Mouse (Mus musculus) c-Kit-negative CD71-positive TER-119-positive erythroid progenitor cells, embryonic 14.5 days (primary cell): ENCODE data around the gene Krt80.
"Not testable (repeated sequence)": the region's sequence is repeated elsewhere in the genome, so short reads cannot be mapped to it uniquely, and the experiment has no call there.

Experiments used
- DNase-seq: peaks from one replicate; pipeline ENCODE4 v3.0.0-alpha.2; 2013; ENCODE audit warnings: low read depth, low spot score

Krt80 gene

DNA sequence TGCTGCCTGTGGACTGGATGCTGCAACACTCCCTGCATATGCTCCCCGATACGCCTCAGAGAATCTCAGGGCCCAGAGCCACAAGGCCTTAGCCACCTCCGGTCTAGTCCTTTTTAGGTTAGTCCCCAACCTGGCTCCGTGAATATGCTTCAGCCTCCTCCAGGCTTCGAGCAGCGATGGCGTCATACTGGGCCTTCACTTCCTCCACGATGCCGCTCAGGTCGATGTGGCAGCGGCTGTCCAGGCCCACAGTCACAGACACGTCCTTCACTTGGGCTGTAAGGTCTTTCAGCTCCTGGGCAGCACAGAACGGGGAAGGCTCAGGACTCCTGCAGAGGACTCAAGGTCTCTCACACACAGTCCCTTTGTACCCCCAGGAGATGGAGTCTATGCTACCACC lies 17.9 kb downstream of the Krt80 start:
- no peak for DNase-seq

- no peak for DNase-seq
Measured at GRCm38 (mm10) chr15:101341797-101342515, 28.0 kb downstream of the Krt80 start.

GRCm38 (mm10) chr15:101339537-101339936 lies 30.4 kb downstream of the Krt80 start:
- DNase-seq = peak; percentile 26

DNA sequence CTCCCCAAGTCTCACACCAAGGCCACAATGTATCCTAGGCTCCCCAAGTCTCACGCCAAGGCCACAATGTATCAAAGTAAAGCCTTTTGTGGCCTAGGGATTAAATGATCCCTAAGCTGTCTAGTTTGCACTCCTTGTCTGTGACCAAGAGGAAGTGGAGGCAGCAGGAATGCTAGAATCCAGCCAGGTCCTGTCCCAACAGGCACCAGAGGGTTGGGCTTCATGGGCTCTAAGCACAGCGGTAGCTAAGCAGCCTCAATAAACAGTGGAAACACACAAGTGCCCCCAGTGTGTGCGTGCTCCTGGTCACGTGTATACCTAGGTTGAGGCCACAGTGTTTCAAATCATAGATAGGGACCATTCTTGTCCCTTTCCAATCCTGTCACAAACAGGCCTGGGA lies 31.6 kb downstream of the Krt80 start:
- DNase-seq = no peak

DNA sequence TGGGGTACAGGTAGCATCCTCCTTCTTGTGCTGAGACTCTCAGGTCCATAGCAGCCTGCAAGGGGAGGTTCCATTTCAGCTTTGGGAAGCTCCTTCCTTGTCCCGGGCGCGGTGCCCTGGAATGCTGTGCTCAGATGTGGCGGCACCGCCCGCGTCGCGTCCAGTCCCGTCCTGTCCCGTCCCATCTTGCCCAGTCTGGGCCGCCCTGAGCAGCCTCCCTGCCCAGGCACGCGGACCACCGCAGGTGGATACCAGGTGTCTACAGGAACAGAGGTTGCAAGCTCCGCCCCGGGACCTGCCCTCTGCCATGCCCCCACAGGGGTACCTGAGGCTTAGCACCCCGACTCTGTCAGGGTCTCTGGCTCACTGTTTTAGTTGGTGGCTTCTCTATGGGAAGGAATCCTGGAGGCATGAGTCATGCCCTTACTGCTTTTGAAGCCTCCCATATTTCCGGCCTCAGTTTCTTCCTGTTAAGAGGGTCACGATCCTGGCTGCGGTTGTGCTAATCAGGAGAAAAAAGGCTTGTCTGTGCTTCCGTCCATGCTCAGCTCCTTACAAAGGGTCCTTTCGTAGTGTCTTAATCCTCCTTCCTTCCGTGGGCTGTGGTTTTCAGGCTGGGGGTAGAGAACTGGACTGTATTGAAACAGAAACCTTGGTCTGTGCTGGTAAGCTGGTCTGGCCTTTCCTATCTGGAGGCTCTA lies 33.3 kb downstream of the Krt80 start:
- DNase-seq = no peak

GRCm38 (mm10) chr15:101333648-101334047 lies 36.3 kb downstream of the Krt80 start:
- no peak for DNase-seq

- DNase-seq = no peak
Measured at GRCm38 (mm10) chr15:101333165-101333564, 36.8 kb downstream of the Krt80 start.

- DNase-seq = no peak
Measured at GRCm38 (mm10) chr15:101332370-101332769, 37.6 kb downstream of the Krt80 start.

- no peak for DNase-seq
Measured at GRCm38 (mm10) chr15:101331090-101331489, 38.9 kb downstream of the Krt80 start.

- DNase-seq = no peak
Measured at GRCm38 (mm10) chr15:101329564-101329892, 40.4 kb downstream of the Krt80 start.

- DNase-seq = no peak
Measured at GRCm38 (mm10) chr15:101328876-101329563, 40.9 kb downstream of the Krt80 start.

GRCm38 (mm10) chr15:101327282-101327681 lies 42.7 kb downstream of the Krt80 start:
- no peak for DNase-seq

DNA sequence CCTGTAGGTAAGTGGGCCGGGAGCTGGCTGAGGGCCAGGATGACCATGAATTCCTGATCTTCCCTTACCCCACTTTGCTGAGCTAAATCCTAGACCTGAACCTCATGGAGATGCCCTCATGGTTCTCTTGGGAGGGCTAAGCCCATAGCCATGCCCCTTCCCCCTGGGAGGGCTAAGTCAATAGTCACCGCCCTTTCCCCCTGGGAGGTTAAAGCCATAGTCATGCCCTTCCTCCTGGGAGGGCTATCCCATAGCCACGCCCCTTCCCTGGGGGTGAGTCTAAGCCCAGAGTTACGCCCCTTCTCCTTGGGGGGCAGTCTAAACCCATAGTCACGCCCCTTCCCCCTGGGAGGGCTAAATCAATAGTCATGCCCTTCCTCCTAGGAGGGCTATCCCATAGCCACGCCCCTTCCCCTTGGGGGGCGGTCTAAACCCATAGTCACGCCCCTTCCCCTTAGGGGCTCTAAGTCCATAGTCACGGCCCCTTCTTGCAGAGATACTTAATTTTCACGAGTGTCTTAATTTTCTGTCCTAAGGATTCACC lies 43.9 kb downstream of the Krt80 start:
- no peak for DNase-seq

- not testable (repeated sequence) for DNase-seq
Measured at GRCm38 (mm10) chr15:101324409-101324808, 45.6 kb downstream of the Krt80 start.

- no peak for DNase-seq
Measured at GRCm38 (mm10) chr15:101323511-101323910, 46.5 kb downstream of the Krt80 start.

- DNase-seq = no peak
Measured at GRCm38 (mm10) chr15:101322640-101323039, 47.3 kb downstream of the Krt80 start.

DNA sequence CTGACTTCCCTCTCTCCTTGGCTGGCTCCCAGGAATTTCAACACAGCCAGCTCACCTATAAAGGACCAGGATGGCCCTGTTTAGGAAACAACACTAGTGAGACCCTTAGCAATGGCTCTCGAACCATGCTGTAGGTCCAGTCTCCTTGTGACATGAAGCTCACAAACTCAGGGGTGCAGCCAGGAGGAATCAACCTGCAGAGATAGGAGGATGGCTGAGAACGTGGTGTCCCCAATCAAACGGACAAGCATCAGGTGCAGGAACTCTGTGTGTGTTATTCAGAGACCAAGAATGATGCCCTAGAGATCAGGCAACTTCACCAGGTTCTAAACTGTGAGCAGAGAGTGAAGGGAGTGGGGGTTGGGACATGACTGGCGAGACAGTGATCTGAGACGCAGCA lies 47.9 kb downstream of the Krt80 start:
- no peak for DNase-seq

- DNase-seq = no peak
Measured at GRCm38 (mm10) chr15:101321126-101321525, 48.8 kb downstream of the Krt80 start.

- DNase-seq = no peak
Measured at GRCm38 (mm10) chr15:101320618-101321041, 49.3 kb downstream of the Krt80 start.

GRCm38 (mm10) chr15:101320010-101320617 lies 49.8 kb downstream of the Krt80 start:
- DNase-seq = no peak

GRCm38 (mm10) chr15:101318889-101319765 lies 50.8 kb downstream of the Krt80 start:
- no peak for DNase-seq
